Mouse (Mus musculus): ENCODE results near the gene Rdh8. TPM values are rescaled to one million over a fixed set of nuclear protein-coding genes. Genes with fewer than 3 reads are reported as not detected.
"Not testable (repeated sequence)": the region's sequence is repeated elsewhere in the genome, so short reads cannot be mapped to it uniquely, and the experiment has no call there.

Gene Rdh8
- polyA plus RNA-seq, 1 experiment from 2014 or later, result not detected

GRCm38 (mm10) chr9:20830901-20831643, 12.8 kb downstream of the Rdh8 start:
- Histone ChIP-seq H3K9ac (ENCODE audit: low read depth, low read length) (no peak overlapping the region), H3K27ac (ENCODE audit: low read length) (no peak overlapping the region), H3K27me3 (ENCODE audit: control insufficient read depth, insufficient read depth, low read depth, low read length) (peaks cover 7% of the 10 kb centered on the region), H3K4me1 (ENCODE audit: control insufficient read depth, low read depth, low read length) (peaks cover 2% of the 10 kb centered on the region; the same call in 1 of the 2 replicates), H3K4me2 (ENCODE audit: low read depth, low read length) (no peak overlapping the region), H3K9me3 (replicated peaks; ENCODE audit: control insufficient read depth, low read length) (no peaks in the 10 kb centered on the region), H3K36me3 (ENCODE audit: control insufficient read depth, insufficient read depth) (no peaks in the 10 kb centered on the region), H3K4me3 (ENCODE audit: low read depth, low read length) (no peak overlapping the region)
- 16% methylated on average over 19 of the region's 19 CpGs for WGBS (ENCODE audit: insufficient replicate concordance)
- peak; percentile 69 for ATAC-seq (ENCODE audit: low read depth)

DNA sequence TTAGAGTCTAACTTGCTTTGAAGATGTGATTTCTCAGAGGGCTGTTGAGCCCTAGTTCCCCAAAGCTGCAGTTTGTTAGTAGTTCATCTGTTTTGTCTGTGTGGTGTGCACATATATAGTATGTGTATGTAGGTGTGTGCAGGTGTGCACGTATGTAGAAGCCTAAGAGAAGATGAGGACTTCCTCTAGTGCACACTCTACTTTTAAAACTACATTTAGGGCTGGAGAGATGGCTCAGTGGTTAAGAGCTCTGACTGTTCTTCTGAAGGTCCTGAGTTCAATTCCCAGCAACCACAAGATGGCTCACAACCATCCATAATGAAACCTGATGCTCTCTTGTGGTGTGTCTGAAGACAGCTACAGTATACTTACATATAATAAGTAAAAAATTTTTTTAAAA, 16.6 kb downstream of the Rdh8 start:
- Histone ChIP-seq H3K9me3 (replicated peaks; ENCODE audit: control insufficient read depth, low read length) (no peaks in the 10 kb centered on the region), H3K4me3 (ENCODE audit: low read depth, low read length) (no peak overlapping the region), H3K4me1 (ENCODE audit: control insufficient read depth, low read depth, low read length) (peaks cover 2% of the 10 kb centered on the region; the same call in 1 of the 2 replicates), H3K27me3 (ENCODE audit: control insufficient read depth, insufficient read depth, low read depth, low read length) (peaks cover 7% of the 10 kb centered on the region), H3K4me2 (ENCODE audit: low read depth, low read length) (no peak overlapping the region), H3K36me3 (ENCODE audit: control insufficient read depth, insufficient read depth) (no peaks in the 10 kb centered on the region), H3K9ac (ENCODE audit: low read depth, low read length) (no peak overlapping the region), H3K27ac (ENCODE audit: low read length) (no peak overlapping the region)
- WGBS (ENCODE audit: insufficient replicate concordance), result 45% methylated on average over 1 of the region's 1 CpGs
- no peak for ATAC-seq (ENCODE audit: low read depth)

GRCm38 (mm10) chr9:20835431-20835954, 17.2 kb downstream of the Rdh8 start:
- H3K27me3 ChIP-seq (ENCODE audit: control insufficient read depth, insufficient read depth, low read depth, low read length); H3K4me1 ChIP-seq (ENCODE audit: control insufficient read depth, low read depth, low read length); H3K4me2 ChIP-seq (ENCODE audit: low read depth, low read length); H3K36me3 ChIP-seq (ENCODE audit: control insufficient read depth, insufficient read depth); H3K4me3 ChIP-seq (ENCODE audit: low read depth, low read length); ATAC-seq (ENCODE audit: low read depth); H3K9ac ChIP-seq (ENCODE audit: low read depth, low read length); H3K9me3 ChIP-seq (replicated peaks; ENCODE audit: control insufficient read depth, low read length); H3K27ac ChIP-seq (ENCODE audit: low read length): not testable (repeated sequence)
- WGBS (ENCODE audit: insufficient replicate concordance), result 56% methylated on average over 11 of the region's 11 CpGs

DNA sequence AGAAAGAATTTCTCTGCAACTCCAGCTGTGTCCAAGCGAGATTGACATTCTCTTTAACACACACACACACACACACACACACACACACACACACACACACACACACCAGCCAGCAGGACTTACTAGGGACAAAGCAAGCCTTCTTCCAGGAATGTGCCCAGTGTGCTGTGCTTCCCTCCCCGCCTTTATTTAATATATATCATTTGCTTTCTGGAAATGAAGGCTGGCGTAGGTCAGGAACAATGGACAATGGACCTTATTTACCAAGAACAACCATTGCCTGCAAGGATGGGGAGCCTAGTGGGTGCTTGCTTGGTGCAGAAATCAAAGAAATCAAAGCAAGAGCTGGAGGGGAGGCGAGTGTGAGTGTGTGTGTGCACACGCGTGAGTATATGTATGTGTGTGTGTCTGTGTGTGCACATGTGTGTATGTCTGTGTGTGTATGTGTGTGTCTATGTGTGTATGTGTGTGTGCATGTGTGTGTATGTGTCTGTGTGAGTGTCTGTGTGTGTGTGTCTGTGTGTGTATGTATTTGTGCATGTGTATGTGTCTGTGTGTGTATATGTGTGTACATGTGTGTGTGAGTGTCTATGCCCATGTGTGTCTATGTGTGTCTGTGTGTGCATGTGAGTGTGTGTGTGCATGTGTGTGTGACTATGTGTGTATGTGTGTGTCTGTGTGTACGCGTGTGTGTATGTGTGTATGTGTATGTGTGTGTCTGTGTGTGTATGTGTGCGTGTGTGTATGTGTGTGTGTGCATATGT, 19.1 kb downstream of the Rdh8 start:
- no peaks in the 10 kb centered on the region for H3K4me1 ChIP-seq (ENCODE audit: control insufficient read depth, low read depth, low read length)
- WGBS (ENCODE audit: insufficient replicate concordance), result 60% methylated on average over 9 of the region's 9 CpGs
- H3K27ac ChIP-seq (ENCODE audit: low read length), result no peak overlapping the region
- H3K36me3 ChIP-seq (ENCODE audit: control insufficient read depth, insufficient read depth), result no peaks in the 10 kb centered on the region
- H3K4me3 ChIP-seq (ENCODE audit: low read depth, low read length), result no peak overlapping the region
- H3K4me2 ChIP-seq (ENCODE audit: low read depth, low read length), result no peak overlapping the region
- no peak overlapping the region for H3K9ac ChIP-seq (ENCODE audit: low read depth, low read length)
- no peaks in the 10 kb centered on the region for H3K9me3 ChIP-seq (replicated peaks; ENCODE audit: control insufficient read depth, low read length)
- H3K27me3 ChIP-seq (ENCODE audit: control insufficient read depth, insufficient read depth, low read depth, low read length), result peaks cover 2% of the 10 kb centered on the region
- no peak for ATAC-seq (ENCODE audit: low read depth)

DNA sequence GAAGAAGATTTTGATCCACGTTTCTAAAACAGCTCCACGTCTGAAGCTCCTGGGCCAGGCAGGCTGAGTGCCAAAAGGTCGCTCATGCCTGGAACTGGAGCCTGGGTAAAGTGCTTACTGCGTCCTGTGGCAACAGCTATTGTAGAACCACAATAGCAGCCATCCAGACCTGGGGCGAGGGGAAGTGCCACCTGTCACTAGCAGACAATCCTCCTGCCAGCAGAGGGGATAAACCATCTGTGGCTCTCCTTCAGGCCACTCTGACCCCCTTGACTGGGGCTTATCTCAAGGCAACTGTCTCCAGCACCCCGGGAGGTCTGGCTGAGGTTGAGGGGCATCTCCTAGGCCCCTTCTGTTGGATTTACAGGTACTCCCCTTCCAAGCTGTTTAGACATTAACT, 20.6 kb downstream of the Rdh8 start:
- H3K9me3 ChIP-seq (replicated peaks; ENCODE audit: control insufficient read depth, low read length), result no peaks in the 10 kb centered on the region
- WGBS (ENCODE audit: insufficient replicate concordance), result 36% methylated on average over 6 of the region's 6 CpGs
- H3K4me2 ChIP-seq (ENCODE audit: low read depth, low read length), result no peak overlapping the region
- no peak for ATAC-seq (ENCODE audit: low read depth)
- no peak overlapping the region for H3K4me3 ChIP-seq (ENCODE audit: low read depth, low read length)
- no peak overlapping the region for H3K9ac ChIP-seq (ENCODE audit: low read depth, low read length)
- H3K36me3 ChIP-seq (ENCODE audit: control insufficient read depth, insufficient read depth), result no peaks in the 10 kb centered on the region
- H3K27me3 ChIP-seq (ENCODE audit: control insufficient read depth, insufficient read depth, low read depth, low read length), result no peaks in the 10 kb centered on the region; the same call in 1 of the 2 replicates
- H3K27ac ChIP-seq (ENCODE audit: low read length), result no peak overlapping the region
- H3K4me1 ChIP-seq (ENCODE audit: control insufficient read depth, low read depth, low read length), result no peaks in the 10 kb centered on the region

DNA sequence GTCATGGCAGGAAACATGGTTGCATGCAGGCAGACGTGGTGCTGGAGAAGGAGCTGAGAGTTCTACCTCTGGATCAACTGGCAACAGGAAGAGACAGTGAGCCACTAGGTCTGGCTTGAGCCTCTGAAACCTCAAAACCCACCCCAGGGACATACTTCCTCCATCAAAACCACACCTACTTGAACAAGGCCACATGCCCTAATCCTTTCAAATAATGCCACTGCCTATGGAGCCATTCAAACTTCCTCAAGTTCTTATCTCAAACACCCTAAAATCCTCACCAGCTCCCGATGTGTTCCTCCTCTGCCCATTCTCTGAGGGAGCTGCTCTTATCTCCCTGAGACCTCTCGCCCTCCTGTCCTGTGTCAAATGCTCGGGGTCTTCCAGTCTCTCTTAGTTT, 23.9 kb downstream of the Rdh8 start:
- Histone ChIP-seq H3K9ac (ENCODE audit: low read depth, low read length) (no peak overlapping the region), H3K4me1 (ENCODE audit: control insufficient read depth, low read depth, low read length) (no peaks in the 10 kb centered on the region), H3K27ac (ENCODE audit: low read length) (no peak overlapping the region), H3K27me3 (ENCODE audit: control insufficient read depth, insufficient read depth, low read depth, low read length) (no peaks in the 10 kb centered on the region), H3K9me3 (replicated peaks; ENCODE audit: control insufficient read depth, low read length) (no peaks in the 10 kb centered on the region), H3K36me3 (ENCODE audit: control insufficient read depth, insufficient read depth) (no peaks in the 10 kb centered on the region), H3K4me3 (ENCODE audit: low read depth, low read length) (no peak overlapping the region), H3K4me2 (ENCODE audit: low read depth, low read length) (no peak overlapping the region)
- no peak for ATAC-seq (ENCODE audit: low read depth)
- WGBS (ENCODE audit: insufficient replicate concordance), result 9% methylated on average over 4 of the region's 4 CpGs

DNA sequence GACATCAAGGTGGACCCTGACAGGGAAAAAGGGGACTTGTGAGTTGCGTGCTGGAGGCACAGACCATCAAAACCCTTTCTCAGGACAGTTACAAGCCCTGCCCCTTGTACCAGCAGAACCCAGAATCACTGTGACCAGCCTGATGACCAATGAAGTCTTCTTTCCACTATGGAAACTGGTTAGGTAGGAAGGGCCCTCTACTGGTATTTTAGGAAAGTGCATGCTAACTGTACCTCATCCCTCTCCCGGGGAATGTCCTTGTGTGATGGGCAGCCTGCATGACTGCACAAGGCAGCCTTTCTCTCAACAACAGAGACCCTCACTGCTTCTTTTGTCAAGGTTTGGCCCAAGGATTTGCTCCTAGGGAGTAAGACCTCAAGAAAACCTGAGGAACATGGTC, 24.4 kb downstream of the Rdh8 start:
- 23% methylated on average over 2 of the region's 2 CpGs for WGBS (ENCODE audit: insufficient replicate concordance)
- no peak for ATAC-seq (ENCODE audit: low read depth)
- no peak overlapping the region for H3K27ac ChIP-seq (ENCODE audit: low read length)

DNA sequence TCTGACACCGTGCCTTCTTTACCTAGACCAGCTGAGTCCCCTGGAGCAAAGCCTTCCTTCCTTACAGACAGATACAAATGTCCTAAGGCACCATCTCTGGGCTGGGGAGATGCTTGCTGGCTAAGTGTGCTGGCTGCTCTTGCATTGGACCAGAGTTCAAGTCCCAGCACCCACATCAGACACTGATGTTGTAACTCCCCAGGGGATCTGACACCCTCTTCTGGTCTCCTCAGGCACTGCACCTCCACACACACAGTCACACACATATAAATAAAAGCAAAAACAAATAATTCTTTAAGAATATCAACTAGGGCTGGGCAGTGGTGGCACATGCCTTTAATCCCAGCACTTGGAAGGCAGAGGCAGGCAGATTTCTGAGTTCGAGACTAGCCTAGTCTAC, 31.9 kb downstream of the Rdh8 start:
- Histone ChIP-seq H3K27ac (ENCODE audit: low read length) (no peak overlapping the region), H3K27me3 (ENCODE audit: control insufficient read depth, insufficient read depth, low read depth, low read length) (no peaks in the 10 kb centered on the region), H3K9me3 (replicated peaks; ENCODE audit: control insufficient read depth, low read length) (no peaks in the 10 kb centered on the region), H3K4me2 (ENCODE audit: low read depth, low read length) (no peak overlapping the region), H3K4me3 (ENCODE audit: low read depth, low read length) (no peak overlapping the region), H3K9ac (ENCODE audit: low read depth, low read length) (no peak overlapping the region), H3K36me3 (ENCODE audit: control insufficient read depth, insufficient read depth) (no peaks in the 10 kb centered on the region), H3K4me1 (ENCODE audit: control insufficient read depth, low read depth, low read length) (no peaks in the 10 kb centered on the region)
- 53% methylated on average over 2 of the region's 2 CpGs for whole genome bisulfite sequencing (ENCODE audit: insufficient replicate concordance)
- no peak for ATAC-seq (ENCODE audit: low read depth)

More for the DNA sequence above, 24.4 kb downstream of the Rdh8 start:
- Histone ChIP-seq H3K4me2 (ENCODE audit: low read depth, low read length) (no peak overlapping the region), H3K27me3 (ENCODE audit: control insufficient read depth, insufficient read depth, low read depth, low read length) (no peaks in the 10 kb centered on the region), H3K9ac (ENCODE audit: low read depth, low read length) (no peak overlapping the region), H3K4me1 (ENCODE audit: control insufficient read depth, low read depth, low read length) (no peaks in the 10 kb centered on the region), H3K9me3 (replicated peaks; ENCODE audit: control insufficient read depth, low read length) (no peaks in the 10 kb centered on the region), H3K36me3 (ENCODE audit: control insufficient read depth, insufficient read depth) (no peaks in the 10 kb centered on the region), H3K4me3 (ENCODE audit: low read depth, low read length) (no peak overlapping the region)

- Histone ChIP-seq H3K4me3 (ENCODE audit: low read depth, low read length) (no peak overlapping the region), H3K9ac (ENCODE audit: low read depth, low read length) (no peak overlapping the region), H3K36me3 (ENCODE audit: control insufficient read depth, insufficient read depth) (no peaks in the 10 kb centered on the region), H3K27me3 (ENCODE audit: control insufficient read depth, insufficient read depth, low read depth, low read length) (no peaks in the 10 kb centered on the region), H3K27ac (ENCODE audit: low read length) (no peak overlapping the region), H3K4me2 (ENCODE audit: low read depth, low read length) (no peak overlapping the region), H3K4me1 (ENCODE audit: control insufficient read depth, low read depth, low read length) (peaks cover 2% of the 10 kb centered on the region; the same call in 1 of the 2 replicates), H3K9me3 (replicated peaks; ENCODE audit: control insufficient read depth, low read length) (no peaks in the 10 kb centered on the region)
- 2% methylated on average over 6 of the region's 6 CpGs for WGBS (ENCODE audit: insufficient replicate concordance)
- no peak for ATAC-seq (ENCODE audit: low read depth)
Observed at GRCm38 (mm10) chr9:20857131-20857530, 38.8 kb downstream of the Rdh8 start.

Data from liver, embryonic 16.5 days (tissue).